Mouse (Mus musculus) gastrocnemius, postnatal 36 days (tissue): ENCODE measurements around the gene Slc9a5. TPM values are rescaled to one million over a fixed set of nuclear protein-coding genes. Genes with fewer than 3 reads are reported as not detected.

Experiments
- DNase-seq, 2 experiments: peaks; one replicate each; pipeline ENCODE4 v3.0.0; 2022
- intact Hi-C: fragments of 180-260 bp; cut with DNase I; formaldehyde crosslinking; loops from one replicate; pipeline ENCODE4 v1.15.1; 2025
- long read RNA-seq, 2 experiments: library from polyadenylated mRNA; stranded (forward); transcript quantifications; one replicate each; pipeline ENCODE4 v2.0.0; 2021
- total RNA-seq, 2 experiments: library from RNA; stranded (reverse); gene quantifications; 2 replicates each; pipeline ENCODE4 v1.2.3; 2021

The Slc9a5 gene
- total RNA-seq = under 1 TPM; 0.59 to 0.91 TPM
- long read RNA-seq, experiment 1 = 0 reads
- long read RNA-seq, experiment 2 = 0 reads

DNA sequence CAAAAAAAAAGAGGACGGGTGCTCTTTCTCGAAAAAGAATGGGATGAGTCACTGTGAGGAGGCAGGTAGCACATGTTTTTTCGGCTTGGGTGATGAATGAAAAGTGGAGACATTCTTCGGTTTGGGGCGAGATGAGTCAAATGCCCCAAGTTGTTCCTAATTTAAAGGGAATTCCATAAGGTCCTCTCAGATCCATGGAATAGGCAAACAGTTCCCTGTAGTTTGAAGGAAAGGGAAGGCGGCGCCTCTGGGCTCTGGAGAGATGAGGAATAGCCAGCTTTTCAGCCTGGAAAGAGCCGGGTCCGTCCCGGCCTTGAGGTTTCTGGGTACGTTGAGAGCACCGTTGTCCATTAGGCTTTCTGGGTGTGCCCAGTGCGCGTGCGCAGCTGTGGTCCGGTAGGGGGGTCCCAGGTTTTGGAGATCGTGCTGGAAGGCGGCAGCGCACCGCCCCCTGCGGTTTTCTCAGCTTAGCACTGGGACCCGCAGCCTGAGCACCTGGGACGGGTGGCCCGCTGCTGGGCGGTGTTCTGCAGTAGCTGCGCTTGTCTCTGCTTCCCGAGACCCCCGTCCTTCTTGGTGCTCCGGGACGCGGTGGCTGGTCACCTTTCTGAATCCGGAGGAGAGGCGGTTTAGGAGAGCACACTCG, at the start of gene Slc9a5:
Gene Slc9a5 (plus strand): TSS at position 394 of the 646 bp plus-strand sequence.
- no peak for DNase-seq
- intact Hi-C loops = no loop called here

DNA sequence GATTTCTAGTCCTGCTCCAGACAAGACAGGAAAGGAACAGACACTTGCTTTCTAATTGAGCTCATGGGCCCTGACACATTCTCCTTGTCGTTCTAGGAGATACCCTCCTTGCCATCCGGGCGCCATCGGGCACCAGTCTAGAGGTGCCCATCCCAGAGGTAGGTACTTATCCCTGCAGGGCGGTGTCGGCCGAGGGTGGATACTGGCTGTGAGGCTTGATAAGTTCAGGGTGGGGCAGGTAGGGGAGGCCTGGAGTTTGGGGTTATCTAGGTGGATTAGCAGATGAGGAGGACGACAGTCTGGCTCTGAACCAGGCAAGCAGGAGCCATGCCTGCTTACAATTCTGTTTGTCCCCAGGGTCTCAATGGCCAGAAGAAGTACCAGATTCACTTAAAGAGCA, 48.7 kb upstream of the Slc9a5 start:
- intact Hi-C loops = no loop called here
- no peak for DNase-seq

DNA sequence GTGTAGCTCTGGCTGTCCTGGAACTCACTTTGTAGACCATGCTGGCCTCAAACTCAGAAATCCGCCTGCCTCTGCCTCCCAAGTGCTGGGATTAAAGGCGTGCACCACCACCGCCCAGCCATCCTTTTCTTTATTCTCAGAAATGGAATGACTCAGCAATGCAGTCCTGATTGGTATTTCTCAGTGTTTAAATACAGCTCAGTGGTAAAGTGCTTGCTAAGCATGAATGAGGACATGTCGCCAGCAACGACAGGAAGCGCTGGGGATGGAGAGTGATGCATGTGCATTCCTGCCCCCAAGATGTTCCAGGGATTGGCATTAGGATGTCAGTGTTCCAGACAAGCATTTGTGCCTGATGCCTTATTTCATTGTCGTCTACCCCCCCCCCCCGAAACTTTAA, 45.2 kb upstream of the Slc9a5 start:
- DNase-seq = no peak

DNA sequence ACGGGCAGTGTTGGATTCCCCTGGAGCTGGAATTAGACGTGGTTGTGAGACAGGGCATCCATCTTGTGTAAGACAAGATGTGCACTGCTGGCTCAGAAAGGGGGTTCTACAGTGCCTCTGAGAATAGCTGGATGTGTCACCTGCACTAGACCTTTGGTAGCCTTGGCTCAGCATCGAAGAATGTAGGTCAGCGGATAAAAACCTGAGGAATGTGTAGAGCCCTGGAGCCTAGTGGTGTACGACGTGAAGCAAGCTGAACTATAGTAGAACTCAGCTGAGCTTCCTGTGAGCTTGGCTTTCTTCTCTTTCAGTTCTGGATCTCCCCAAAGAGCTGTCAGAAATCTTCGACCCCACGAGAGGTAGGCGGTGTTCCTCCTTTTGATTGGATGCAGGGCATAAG, 44.8 kb upstream of the Slc9a5 start:
- DNase-seq = no peak
- intact Hi-C loops = no loop called here

More for the DNA sequence above, 45.2 kb upstream of the Slc9a5 start:
- intact Hi-C loops = no loop called here

DNA sequence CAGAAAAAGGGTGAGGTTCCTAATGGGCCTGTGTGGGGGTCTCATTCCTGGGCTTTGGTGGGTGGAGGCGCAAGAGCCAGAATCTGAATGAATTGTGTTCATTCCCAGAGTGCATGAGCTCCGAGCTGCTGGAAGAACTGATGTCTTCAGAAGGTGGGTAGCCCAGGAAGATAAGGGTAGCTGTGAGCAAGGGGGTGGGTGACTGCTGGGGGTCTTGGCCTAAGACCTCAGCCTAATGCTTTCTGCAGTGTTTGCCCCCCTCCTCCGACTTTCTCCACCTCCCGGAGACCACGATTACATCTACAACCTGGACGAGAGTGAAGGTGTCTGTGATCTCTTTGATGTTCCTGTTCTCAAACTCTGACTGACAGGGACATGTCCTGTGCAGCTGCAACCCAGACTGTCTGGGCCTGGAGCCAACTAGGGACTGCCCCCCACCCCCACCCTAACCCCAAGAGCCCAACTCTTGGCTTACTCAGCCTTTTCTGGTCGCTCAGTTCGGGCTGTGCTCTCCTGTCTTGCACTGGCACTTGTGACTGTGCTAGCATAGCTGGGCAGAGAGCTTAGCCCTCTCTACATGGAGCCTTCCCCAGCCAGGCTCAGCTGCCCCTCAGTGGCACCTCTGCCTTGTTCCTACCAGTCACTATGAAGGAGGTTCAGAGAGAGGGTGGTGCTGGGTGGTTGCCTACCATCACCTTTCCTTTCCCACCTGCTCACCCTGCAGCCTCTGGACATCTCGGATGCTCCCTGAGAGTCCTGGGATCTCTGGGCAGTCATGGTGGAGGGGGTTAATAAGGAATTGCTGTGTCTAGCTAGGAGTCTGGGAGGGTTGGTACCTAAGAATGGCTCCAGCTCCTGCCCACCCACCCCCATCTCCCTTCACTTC, 44.1 kb upstream of the Slc9a5 start:
- intact Hi-C loops = no loop called here
- no peak for DNase-seq

DNA sequence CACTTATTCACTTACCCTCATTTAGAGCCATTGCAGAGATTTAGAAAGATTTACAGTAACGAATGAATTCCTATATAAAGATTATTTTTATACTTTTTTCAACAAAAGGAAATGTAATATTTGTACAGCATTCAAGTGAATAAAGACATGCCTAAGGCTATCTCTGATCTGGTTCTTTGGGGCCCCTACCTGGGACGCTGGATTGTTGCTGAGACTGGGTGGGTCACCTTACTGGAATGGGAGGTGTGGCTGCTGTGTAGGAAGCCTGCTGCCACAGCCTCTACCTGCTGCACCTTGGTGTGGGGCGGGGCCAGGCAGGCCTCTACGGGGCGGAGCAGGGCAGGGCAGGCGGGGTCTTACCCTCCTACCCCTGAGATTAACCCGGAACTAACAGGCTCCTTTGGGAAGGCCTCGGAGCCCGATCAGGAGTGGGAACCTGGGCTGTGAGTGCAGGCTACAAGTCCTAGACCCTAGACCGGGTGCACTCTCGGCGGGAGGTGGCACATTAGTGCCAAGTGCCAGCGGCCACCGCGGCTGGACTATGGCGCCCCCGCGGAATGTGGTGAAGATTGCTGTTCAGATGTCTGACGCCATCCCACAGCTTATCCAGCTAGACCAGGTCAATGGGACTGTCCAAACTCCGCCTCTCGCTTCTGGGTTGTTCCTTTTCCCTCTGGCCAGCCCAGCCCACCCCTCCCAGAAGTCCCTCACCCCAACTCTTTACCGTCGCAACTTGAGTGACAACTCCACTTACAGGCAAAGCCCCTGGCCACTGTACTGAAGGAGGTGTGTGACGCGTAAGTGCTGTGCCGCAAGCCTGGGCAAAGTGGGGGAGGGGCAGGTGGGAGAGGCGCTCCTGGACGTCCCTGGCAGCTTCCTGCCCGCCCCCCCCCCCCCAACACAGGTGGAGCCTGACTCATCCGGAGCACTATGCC, 43.2 kb upstream of the Slc9a5 start, which contains the start of gene Elmo3:
Gene Elmo3 (plus strand): TSS at position 391 of the 935 bp plus-strand sequence.
- DNase-seq = no peak
- intact Hi-C loops = no loop called here

DNA sequence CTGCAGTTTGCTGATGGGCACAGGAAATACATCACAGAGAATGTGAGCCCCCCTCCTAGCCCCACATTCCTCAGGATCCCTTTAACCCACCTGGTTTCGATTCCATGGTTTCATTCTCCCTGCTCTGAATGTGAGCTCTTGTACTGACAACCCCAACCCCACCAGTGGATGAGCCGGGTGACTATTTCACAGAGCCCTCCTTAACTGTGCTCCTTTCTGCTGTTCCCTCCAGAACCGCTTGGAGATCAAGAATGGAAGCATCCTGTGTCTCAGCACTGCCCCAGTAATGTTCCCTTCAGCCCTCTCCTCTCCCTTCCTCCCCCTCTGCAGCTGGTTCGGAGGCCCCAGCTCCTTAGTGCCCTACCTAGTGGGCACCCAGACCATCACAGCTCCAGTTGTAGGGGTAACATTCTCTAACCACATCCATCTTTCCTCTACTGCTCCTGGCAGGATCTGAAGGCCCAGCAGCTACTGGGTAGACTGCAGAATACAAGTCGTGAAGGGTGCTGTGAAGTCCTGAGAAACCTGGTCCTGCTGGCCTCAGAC, 42.4 kb upstream of the Slc9a5 start:
- no peak for DNase-seq
- intact Hi-C loops = no loop called here

DNA sequence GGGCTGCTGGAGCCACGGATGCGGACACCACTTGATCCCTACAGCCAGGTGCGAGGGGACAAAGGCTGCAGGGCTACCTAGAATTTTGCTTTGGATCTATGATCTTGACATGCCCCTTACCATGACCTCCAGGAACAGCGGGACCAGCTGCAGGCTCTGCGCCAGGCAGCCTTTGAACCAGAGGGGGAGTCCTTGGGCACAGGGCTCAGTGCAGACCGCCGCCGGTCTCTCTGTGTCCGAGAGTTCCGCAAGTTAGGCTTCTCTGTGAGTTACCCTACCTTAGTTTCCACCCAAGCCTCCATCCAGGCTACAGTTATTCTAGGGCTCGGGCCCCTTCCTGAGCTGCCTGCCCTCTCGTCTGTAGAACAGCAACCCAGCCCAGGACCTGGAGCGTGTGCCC, 41.0 kb upstream of the Slc9a5 start:
- intact Hi-C loops = no loop called here
- no peak for DNase-seq

DNA sequence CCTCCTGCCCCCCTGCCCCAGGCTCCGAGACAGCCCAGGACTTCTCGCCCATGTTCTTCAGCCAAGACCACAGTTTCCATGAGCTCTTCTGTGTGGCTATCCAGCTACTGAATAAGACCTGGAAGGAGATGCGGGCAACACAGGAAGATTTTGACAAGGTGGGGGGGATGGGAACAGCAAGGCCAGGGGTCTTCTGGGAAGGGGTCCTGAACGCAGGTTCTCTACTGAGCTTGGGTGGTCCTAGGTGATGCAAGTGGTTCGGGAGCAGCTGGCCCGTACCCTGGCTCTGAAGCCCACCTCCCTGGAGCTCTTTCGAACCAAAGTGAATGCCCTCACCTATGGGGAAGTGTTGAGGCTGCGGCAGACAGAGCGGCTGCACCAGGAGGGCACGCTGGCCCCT, 40.2 kb upstream of the Slc9a5 start:
- no peak for DNase-seq
- intact Hi-C loops = no loop called here

DNA sequence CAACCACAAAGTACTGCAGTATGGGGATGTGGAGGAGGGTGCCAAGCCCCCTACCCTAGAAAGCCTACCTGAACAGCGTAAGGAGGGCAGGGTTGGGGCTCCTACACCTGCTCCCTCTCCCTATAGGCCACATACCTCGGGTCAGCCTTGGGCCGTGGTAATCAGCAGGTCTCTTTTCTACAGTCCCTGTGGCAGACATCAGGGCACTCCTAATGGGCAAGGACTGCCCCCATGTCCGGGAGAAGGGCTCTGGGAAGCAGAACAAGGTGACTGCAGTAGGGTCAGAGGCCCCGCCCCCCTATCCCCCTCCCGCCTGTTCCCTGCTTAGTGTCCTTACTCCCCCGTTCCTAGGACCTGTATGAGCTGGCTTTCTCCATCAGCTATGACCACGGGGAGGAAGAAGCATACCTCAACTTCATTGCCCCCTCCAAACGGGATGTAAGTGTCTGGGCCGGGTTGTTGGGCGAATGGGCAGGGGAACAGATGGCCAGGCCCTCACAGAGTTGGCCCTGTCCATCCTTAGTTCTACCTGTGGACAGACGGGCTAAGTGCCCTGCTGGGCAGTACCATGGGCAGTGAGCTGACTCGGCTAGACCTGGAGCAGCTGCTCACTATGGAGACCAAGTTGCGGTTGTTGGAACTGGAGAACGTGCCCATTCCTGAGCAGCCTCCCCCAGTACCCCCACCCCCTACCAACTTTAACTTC, 39.3 kb upstream of the Slc9a5 start:
- no peak for DNase-seq
- intact Hi-C loops = no loop called here

DNA sequence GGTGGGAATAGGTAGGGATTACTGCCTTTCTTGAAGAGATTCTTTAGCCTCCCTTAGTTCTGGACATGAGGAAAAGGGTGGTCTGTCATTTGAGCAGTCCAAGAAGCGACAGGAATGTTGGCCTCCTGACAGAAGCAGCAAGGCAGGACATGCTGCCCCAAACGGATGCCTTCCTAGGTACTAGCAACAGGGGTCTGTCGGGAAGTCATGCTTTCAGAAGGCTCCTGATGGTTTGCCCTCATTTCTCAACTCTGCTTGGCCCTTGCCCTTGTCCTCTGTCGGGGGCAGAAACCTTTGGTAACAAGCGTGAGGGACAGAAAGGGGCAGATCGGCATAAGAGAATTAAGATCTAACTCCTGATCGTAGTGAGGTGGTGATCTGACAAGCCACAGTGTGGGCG, 38.5 kb upstream of the Slc9a5 start:
- intact Hi-C loops = no loop called here
- DNase-seq = no peak

DNA sequence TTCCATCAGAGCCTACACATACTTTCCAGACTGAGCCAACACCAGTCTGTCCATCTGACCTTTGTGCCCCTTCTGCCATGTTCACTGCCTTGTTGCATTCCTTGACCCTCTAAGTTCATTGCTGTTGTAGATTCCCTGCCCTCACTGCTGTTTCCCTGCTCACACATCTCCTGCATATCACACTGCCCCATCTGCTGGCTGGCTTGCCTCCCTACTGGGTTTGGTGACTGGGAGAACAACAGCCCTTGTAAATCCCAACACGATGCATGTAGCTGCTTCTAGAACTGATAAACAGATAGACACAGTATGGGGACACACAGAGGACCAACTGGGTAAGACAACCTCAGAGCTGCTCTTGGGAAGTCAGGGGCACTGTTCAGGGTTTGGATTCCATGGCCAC, 36.9 kb upstream of the Slc9a5 start:
- intact Hi-C loops = no loop called here
- no peak for DNase-seq

DNA sequence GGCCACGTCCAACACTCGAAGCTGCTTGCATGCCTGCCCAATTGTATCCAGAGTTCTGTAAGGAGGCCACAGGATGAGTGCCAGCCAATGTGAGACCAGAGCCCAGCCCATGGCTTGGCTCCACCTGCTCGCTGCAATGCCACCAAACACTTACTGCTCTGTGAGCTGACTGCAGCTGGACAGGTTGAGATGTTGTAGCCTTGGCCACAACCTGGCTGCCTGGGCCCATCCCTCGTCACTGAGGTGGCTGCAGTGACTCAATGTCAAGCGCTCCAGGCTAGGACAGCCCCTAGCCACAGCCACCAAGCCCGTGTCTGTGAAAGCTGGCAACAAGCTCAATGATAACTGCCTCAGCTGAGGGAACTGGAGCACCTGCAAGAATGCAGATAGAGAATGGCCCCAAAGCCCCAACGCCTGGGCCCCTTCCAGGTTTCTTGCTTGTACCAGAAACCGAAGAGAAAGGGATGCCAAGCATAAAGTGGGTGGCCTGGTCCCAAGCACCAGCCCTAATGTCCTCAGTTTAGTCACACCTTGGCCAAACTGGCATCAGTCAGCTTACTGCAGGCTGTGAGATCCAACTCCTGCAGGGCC, 35.7 kb upstream of the Slc9a5 start:
- intact Hi-C loops = no loop called here
- no peak for DNase-seq

DNA sequence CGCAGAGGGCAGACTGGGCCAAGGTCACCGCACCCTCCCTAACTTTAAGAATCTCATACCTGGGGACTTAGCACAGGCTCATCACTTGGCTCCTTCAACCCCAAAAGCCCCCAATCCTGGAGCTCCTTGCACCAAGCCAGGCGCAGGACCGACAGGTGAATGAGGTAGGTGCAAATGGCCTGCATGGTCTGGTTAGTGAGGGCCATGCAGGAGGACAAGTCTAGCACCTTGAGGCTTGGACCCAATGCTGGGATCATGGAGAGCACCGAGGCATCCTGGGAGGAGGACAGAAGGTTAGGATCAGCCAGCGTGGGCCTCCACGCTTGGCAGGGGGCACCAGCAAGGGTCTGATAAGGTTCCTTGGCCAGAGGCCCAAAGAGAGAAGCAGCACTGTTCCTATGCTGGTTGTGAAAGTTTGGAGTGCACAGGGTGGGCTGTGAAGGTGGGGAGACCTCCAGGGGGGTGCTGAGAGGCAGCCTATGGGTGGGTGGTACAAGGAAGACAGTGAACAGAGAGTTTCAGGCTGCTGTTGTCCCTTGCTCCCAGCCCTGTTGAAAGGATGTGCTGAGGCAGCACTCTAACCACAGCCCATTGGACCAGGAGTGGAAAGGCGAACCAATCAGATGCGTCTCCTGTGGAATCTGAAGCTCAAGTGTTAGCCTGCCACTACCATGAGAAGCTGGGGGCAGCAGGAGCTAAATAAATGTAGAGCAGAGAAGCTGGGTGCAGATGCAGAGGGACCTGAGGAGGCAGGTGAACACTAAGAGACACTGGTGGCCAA, 34.8 kb upstream of the Slc9a5 start:
- DNase-seq = no peak
- intact Hi-C loops = no loop called here

DNA sequence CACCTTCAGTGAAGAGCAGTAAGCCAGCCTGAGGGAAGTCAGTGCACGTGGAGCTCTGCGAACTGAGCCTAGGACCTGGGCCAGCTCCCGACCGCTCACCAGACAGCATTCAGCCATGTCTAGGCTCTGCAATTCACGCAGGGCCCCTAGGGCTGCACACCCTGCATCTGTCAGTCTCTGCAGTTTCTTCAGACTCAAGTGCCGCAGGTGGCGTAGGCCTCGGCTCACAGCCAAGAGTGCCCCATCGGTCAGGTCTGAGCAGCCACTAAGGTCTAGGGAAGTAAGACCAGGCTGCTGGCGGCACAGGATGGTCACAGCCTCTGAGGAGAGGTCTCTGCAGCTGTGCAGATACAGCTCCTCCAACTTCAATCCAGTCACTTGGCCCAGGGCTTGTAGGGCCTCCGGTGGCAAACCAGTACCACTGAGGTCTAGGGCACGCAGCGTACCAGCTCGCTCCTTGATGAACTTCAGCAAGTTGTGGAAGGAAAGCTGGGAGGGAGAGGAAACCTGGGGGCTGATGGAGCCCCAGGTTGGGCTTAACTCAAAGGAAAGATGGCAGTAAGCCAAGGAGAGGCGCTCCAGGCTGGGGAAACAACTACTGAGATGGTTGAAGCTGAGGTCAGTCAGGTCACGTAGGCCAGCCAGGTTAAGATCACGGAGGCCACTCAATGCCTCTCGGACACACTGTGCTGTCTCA, 33.4 kb upstream of the Slc9a5 start:
- intact Hi-C loops = no loop called here
- DNase-seq = no peak

DNA sequence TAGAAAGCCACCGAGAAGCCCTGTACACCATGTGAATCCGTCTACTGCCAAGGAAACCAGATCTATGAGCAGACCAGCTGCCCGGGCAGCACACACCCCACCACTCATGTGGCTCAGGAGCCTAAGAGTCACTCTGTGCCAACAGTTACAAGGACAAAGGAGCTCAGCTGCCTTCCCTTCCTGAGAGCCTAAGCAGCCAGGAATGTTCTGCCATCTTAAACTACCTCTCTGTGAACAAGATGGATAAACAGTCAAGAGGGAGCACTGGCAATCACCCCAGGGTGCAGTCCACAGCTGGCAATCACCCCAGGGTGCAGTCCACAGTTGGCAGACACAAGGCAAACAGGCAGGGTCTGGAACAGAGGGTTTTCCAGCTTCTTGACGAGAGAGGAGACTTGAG, 30.7 kb upstream of the Slc9a5 start:
- intact Hi-C loops = no loop called here
- DNase-seq = no peak

DNA sequence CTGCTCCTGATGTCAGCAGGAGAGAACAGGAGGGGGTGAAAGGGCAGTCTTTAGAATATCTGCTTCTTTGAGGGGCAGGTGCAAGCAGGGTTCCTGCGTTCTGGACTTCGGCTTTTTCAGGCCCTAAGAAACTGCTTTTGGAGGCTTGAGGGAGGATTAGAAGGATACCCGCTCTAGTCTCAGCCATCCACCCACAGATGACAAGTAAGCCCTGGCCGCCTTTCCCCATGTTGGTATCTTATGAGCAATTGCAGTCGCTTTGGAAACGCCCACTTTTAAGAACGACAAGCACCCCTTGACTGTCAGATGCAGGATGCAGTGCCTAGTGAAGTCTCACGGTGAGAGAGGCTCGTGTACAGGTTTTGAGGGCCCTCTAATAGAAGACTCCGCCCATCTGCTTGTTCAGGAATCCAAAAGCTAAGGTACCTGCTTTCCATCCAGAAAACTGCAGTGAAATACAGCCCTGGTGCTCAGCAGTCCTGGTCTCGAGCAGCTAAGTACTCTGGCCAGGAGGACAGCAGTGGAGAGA, 29.9 kb upstream of the Slc9a5 start:
- intact Hi-C loops = no loop called here

DNA sequence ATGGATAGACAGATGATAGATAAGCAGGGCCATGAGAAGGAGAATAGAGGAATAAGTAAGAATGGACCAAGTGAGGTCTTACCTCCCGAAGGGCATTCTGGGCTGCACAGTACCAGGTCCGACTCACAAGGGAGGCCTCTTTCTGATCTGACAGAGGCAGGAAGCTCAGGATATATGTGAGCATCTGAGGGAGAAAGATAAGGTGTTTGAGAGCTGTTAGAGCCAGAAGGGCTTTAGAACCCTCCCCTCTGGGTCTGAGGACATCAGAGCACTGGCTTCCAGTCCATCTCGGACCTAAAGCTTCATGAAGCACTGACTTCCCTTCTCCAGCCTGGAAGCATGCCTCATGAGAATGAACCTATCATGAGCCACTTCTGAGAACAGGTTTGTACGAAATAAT, 25.5 kb upstream of the Slc9a5 start:
- intact Hi-C loops = no loop called here

More for the DNA sequence above, 29.9 kb upstream of the Slc9a5 start:
- DNase-seq = no peak

More for the DNA sequence above, 25.5 kb upstream of the Slc9a5 start:
- DNase-seq = no peak
